Mouse (Mus musculus) cerebellum, adult (tissue): ENCODE data around the gene Ssbp3.

Experiments used
- ATAC-seq: cut with Nextera tagmentation; 2 replicates; pipeline ENCODE4 v1.9.2; 2017; ENCODE audit warnings: mild to moderate bottlenecking, moderate library complexity, mixed read lengths; ENCODE audit not compliant: insufficient number of reproducible peaks, low FRiP score, low TSS enrichment

Gene Ssbp3

DNA sequence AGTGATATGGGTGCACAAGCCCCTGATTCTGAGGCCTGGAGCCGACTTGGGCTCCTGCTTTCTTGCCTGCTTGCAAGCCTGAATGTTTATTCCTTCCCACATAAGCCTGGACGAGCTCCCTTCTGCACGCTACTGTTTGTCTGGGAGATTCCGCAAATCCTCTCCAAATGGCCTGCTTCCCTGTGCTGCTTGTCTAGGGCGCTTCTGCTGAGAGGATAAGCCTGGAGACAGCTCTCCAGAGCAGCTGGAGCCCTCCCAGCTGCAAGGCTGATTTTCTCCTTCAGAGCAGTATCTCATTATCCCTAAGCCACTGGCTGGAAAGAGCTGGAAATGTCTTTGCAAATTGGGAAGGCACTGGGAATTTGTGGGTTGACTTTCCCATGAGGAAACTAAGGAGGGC lies 165.0 kb downstream of the Ssbp3 start:
- no peak for ATAC-seq

DNA sequence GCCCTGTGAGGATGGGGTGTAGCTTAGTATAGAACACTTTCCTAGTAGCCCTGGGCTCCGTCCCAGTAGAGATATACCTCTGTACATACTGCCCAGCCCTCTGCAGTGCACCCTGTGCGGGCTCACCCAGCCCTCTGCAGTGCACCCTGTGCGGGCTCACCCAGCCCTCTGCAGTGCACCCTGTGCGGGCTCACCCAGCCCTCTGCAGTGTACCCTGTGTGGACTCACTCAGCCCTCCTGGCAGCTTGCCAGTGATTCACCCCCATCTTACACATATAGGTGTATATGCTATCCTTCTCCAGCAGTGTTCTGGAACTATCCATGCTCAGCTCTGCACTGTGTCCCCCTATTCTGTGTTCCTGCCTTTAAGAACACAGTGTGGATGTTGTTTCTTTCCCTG lies 168.4 kb downstream of the Ssbp3 start:
- no peak for ATAC-seq

DNA sequence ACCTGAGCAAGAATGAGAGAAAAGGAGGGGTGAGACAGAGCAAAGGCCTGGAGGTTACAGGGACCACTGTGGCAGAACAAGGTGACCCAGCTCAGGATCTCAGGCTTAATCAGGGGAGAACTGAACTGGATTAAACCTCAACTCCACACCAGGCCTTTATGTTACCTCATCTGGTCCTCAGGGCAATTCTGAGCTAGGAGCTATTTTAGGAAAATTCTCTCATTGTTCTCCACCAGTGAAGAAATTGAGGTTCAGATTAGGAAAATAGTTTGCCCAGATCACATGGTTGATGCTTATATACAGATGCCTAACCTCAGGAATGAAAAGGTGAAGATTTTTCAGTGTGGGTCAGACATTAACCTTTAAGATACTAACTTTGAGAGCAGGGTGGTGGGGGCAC lies 169.2 kb downstream of the Ssbp3 start:
- no peak for ATAC-seq

DNA sequence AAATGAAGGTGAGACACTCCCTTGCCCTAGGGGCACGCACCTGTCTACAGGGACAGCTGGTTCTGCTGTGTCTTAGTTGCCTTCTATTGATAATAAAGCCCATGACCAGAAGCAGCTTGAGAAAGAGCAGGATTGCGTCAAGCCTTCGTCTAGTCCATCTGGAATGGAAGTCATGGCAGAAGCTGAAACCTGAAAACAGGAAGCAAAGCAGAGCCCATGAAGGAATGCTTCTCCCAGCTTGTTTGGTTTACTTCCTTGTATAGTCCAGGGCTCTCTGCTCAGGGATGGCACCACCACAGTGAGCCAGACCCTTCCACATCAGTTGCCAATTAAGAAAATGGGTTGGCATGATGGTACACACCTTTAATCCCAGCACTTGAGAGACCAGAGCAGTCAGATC lies 171.7 kb downstream of the Ssbp3 start:
- no peak for ATAC-seq

DNA sequence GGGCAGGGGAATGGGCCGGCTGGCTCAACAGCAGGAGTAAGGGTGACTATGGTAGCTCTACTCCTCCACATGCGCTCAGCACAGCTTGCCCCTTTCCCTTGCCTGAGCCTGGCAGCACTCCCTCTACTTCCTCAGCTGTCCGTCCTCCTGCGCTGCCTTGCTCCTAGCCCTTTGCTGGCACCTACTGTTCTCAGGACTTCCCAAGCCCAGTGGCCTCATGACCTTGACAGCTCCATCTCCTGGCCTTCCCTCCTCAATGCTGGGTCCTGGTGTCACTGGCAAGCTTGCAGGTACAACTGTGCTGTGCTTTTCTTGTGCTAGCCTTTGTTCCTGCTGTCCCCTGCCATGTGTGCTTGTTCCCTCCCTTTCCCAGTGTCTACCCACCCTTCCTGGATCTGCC lies 172.6 kb downstream of the Ssbp3 start:
- no peak for ATAC-seq

DNA sequence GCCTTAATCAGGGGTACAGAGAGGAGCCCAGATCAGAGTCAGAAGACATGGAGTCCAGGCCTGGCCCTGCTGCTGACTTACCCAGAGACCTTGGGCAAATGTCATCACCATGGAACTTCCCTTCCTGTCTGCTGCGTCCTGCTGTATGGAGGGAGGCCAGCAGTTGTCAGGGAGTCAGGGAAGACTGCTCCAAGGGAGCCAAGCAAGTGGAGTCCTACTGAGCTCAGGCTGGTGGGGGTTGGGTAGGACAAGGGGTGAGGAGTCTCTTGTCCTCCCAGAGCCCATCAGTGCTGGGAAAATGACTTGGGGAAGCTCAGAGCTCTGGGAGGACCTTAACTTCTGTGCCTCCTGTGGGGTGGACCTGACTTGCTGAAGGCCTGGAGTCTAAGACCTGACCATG lies 173.8 kb downstream of the Ssbp3 start:
- ATAC-seq, result no peak

DNA sequence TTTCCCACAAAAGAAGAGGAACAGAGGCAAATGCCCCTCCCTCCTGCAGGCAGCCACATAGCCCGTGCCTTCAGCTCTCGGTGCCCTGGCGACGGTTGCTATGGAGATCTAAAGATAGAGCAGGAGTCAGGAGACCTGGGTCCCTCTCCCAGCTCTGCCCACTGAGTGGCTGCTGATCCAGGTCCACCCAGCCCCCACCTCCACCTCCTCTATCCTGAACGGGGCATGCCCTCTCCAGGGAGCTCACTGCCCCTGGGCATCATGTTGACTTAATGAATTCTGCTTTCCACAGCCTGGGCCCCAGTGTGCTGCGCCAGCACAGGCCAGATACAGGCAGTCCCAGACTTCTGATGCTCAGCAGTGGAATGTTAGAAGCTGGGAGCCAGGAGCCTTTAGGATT lies 174.4 kb downstream of the Ssbp3 start:
- no peak for ATAC-seq

DNA sequence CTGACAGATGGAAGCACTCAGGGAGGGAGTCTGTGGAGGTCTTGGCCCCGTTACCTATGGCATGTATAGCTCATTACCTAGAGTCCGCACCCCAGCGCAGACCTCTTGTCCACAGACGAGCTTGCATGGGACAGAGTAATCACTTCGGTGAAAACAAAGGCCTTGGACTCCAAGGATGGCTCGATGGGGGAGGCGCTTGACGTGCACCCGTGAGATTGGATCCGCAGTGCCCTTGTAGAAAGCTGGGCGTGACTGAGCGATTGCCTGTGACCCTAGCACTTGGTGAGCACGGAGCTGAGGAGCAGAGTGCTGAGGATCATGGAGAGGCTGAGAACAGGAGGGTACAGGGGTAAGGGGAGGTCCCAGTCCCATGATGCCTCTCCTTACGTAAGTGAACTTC lies 181.2 kb downstream of the Ssbp3 start:
- no peak for ATAC-seq

DNA sequence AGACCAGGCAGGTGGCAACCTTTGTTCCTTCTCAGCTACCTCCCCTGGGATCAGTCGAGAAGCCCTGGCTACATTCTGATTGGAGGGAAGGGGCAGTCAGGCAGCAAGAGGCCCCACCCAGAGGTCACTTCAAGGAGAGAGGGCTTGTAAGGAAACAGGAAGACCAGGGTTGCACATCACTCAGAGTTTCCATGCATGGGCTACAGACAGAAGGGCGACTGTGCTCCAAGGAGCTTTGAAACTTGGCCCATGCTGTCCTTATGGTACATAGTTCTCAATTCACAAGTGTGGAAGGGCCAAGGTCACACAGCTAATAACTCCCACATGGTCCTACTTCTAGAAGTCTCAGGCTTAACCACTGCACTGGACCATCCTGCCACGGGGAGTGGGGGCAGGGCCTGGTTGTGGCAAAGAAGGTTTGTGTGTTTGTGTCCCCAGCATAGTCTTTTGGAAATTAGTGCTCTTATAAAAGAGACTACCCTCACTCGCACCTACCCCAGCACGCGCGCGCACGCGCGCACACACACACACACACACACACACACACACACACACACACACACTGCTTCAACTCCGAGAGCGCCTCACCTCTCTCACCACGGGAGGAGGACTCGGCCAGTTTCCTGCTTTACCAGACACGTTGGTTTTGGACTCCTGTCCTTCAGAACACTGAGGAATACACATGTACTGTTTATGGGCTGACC lies 184.1 kb downstream of the Ssbp3 start:
- no peak for ATAC-seq

DNA sequence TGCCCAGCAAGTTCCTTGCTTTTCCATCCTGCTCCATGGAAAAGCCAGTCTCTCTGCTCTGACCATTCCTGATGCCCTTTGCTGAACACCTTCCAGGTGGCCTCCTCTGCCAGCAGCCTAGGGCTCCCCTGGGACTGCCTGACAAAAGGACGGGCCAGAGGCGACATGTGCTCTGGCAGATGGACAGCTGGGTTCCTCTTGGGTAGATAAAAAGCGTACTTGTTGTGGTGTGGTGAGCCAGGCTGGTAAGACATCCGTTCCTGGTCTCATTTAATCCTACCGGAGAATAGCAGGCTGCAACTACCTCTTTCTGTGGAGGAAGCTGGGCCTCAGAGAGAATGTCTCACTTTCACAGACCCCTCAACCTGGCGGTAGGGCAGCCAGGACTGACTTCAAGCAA lies 185.5 kb downstream of the Ssbp3 start:
- ATAC-seq, result no peak

DNA sequence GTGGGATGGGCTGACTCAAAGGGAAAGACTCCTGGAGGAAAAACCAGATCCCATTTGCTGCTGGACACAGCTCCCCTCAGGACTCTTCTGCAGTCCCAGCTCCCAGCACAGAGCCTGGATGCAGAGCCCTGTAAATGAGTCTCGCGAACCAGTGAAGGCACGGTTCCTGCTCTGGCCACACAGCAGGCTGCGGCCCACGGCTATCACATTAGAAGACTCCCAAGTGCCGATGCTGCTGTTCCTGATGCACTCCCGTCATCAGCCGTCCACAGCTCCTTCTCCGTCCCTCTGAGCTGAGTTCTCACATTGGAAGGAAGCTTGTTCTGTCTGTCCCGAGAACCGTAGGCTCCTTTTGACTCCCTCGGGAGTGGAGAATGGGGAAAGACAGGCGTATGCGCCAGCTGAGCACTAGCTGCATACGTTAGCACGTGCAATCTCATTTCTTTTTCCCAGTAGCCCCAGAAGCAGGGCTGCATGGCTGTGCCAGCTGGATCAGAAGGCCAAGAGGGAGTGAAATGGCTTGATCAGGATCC lies 186.4 kb downstream of the Ssbp3 start, which contains the start of gene Cdcp2:
Gene Cdcp2, plus strand, starts transcription at position 51 of the 533 bp plus-strand sequence.
- ATAC-seq, result no peak

DNA sequence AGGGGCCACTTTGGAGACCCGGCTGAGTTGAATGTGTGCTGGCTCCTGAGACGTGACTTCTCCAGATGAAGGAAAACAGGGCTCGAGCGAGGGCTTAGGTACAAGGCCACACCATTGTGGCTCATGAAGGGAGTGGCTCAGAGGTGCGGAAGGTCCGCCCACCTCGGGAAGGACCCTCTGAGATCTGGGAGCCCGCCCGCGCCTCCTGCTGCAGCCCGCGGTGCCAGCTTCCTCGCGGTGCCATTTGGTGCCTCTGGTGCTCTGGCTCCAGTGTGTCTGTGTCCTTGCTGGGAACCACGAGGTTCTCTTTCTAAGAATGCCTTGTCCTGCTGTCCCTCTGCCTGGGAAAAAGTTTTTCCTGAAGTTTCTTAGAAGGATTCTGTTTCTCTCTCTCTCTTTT lies 187.4 kb downstream of the Ssbp3 start:
- ATAC-seq, result no peak

DNA sequence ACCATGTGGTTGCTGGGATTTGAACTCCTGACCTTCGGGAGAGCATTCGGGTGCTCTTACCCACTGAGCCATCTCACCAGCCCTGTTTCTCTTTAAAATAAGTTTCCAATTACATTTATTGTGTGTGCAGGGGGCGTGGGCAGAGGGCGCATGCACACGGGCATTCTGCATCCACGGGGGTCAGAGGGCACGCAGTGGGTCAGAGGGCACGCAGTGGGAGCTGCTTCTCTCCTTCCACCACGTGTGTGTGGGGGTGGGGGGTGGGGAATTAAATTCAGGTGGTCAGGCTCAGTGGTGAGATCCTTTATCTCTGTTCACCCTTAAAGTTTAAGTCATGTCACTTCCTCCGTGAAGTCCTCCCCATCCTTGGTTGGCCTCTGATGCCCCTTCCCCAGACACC lies 187.9 kb downstream of the Ssbp3 start:
- no peak for ATAC-seq

DNA sequence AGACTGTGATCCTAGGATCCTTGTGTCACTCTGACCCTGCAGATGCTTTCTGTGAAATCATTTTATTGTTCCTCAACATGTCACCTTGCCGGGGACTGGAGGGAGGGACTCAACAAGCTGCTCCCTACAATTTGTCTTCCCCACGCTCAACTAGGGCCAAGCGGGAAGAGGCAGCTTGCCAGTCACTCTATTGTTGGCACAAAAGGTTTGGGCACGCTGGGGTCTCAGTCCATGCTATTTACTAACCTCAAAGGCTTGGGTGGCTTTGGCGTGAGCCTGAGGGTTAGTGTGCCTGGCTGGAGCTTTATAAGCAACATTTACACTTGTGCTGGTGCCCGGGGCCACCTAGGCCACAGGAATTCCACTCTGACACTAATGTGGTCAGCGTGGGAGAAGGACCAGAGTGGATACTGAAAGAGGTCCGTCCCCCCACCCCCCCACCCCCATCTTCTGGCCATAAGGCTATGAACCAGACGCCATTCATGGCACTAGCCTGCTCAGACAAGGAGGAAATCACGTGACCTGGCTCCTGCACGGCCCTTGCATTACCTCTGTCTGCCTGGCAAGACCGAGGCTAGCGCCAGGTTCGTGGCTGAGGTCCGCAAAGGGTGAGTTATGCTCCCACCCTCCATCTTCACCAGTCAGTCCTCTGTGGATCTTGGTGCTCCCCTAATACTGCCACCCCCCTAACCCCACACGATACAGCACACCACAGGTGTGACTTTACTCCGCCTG lies 188.5 kb downstream of the Ssbp3 start:
- no peak for ATAC-seq
